Mouse (Mus musculus) liver, embryonic 14.5 days (tissue): ENCODE data around the gene Tnfrsf13b. TPM values are rescaled to one million over a fixed set of nuclear protein-coding genes. Genes with fewer than 3 reads are reported as not detected.
"Not testable (repeated sequence)": the region's sequence is repeated elsewhere in the genome, so short reads cannot be mapped to it uniquely, and the experiment has no call there.

Experiments
- ATAC-seq: fragments of 200-750 bp; cut with Nextera tagmentation; 2 replicates; pipeline ENCODE4 v1.8.0; 2017; ENCODE audit warnings: moderate number of reproducible peaks, mild to moderate bottlenecking, moderate library complexity; ENCODE audit not compliant: insufficient read depth
- DNase-seq, 3 experiments: peaks; one replicate each; pipeline ENCODE4 v3.0.0-alpha.2; 2012 to 2013; ENCODE audit warnings: low read depth in 3 of 3, low spot score in 3 of 3
- H3K27ac ChIP-seq: fragments of 300-500 bp; sonication (generic); 2 replicates; pipeline ENCODE4 v1.5.1; 2014; ENCODE audit warnings: moderate library complexity, mild to moderate bottlenecking, control low read depth, inconsistent platforms
- H3K27me3 ChIP-seq: fragments of 300-500 bp; sonication (generic); 2 replicates; pipeline ENCODE4 v1.6.1; 2014; ENCODE audit warnings: mild to moderate bottlenecking, low read length, moderate library complexity; ENCODE audit not compliant: control insufficient read depth, insufficient read depth
- H3K36me3 ChIP-seq: fragments of 300-500 bp; sonication (generic); replicated peaks from 2 replicates; pipeline ENCODE4 v1.6.1; 2014; ENCODE audit warnings: low read depth; ENCODE audit not compliant: control insufficient read depth, insufficient read depth
- H3K4me1 ChIP-seq, 2 experiments: fragments of 200-500 bp in 1 of 2; fragments of 300-500 bp in 1 of 2; sonication (generic) in 1 of 2; replicated peaks; 2 replicates each; pipeline ENCODE4 v1.6.1; 2012 to 2014; ENCODE audit warnings: antibody characterized with exemption in 1 of 2, inconsistent platforms in 1 of 2, low read length in 1 of 2; ENCODE audit not compliant: control insufficient read depth in 2 of 2, insufficient read depth in 2 of 2
- H3K4me2 ChIP-seq: fragments of 300-500 bp; sonication (generic); 2 replicates; pipeline ENCODE4 v1.6.1; 2014; ENCODE audit warnings: low read depth, mild to moderate bottlenecking, control low read depth, moderate library complexity
- H3K4me3 ChIP-seq, 2 experiments: fragments of 200-500 bp in 1 of 2; fragments of 300-500 bp in 1 of 2; sonication (generic) in 1 of 2; 2 replicates each; pipeline ENCODE4 v1.5.1; 2012 to 2014; ENCODE audit warnings: low read depth in 2 of 2, low read length in 2 of 2, mild to moderate bottlenecking in 2 of 2, control low read depth in 1 of 2, inconsistent platforms in 1 of 2, moderate library complexity in 1 of 2; ENCODE audit not compliant: insufficient read depth in 1 of 2
- H3K9ac ChIP-seq: fragments of 300-500 bp; sonication (generic); replicated peaks from 2 replicates; pipeline ENCODE4 v1.6.1; 2014; ENCODE audit warnings: mild to moderate bottlenecking, control low read depth, moderate library complexity
- H3K9me3 ChIP-seq: fragments of 300-500 bp; sonication (generic); 2 replicates; pipeline ENCODE4 v1.6.1; 2016; ENCODE audit warnings: low read length, mixed read lengths; ENCODE audit not compliant: control insufficient read depth
- CTCF ChIP-seq: IDR thresholded peaks from 2 replicates; pipeline ENCODE4 v1.5.1; 2016; ENCODE audit warnings: antibody characterized with exemption, low read depth, control low read depth
- EP300 ChIP-seq: IDR thresholded peaks from 2 replicates; pipeline ENCODE4 v1.6.1; 2016; ENCODE audit warnings: antibody characterized with exemption, low read depth
- WGBS: fragments of 180-500 bp; shearing (Covaris S2); extraction: QIAGEN DNeasy Blood & Tissue Kit; methylation state at CpG from one replicate; pipeline ENCODE4 v1.1.7; 2014; ENCODE audit not compliant: insufficient replicate concordance; 5-methylcytosine and 5-hydroxymethylcytosine counted together
- polyA plus RNA-seq, 2 experiments: library from polyadenylated mRNA; depleted of rRNA in 1 of 2; stranded (reverse) in 1 of 2; unstranded in 1 of 2; fragments of >200 nt; fragmentation: Nextera tagmentation in 1 of 2; extraction: Ambion mirVana in 1 of 2; gene quantifications; 2 replicates each; pipeline versions ENCODE4 v1.2.1 to v1.2.3; 2012 to 2014

The Tnfrsf13b gene
- polyA plus RNA-seq, 2 experiments, result 3.7 to 3.9 TPM

DNA sequence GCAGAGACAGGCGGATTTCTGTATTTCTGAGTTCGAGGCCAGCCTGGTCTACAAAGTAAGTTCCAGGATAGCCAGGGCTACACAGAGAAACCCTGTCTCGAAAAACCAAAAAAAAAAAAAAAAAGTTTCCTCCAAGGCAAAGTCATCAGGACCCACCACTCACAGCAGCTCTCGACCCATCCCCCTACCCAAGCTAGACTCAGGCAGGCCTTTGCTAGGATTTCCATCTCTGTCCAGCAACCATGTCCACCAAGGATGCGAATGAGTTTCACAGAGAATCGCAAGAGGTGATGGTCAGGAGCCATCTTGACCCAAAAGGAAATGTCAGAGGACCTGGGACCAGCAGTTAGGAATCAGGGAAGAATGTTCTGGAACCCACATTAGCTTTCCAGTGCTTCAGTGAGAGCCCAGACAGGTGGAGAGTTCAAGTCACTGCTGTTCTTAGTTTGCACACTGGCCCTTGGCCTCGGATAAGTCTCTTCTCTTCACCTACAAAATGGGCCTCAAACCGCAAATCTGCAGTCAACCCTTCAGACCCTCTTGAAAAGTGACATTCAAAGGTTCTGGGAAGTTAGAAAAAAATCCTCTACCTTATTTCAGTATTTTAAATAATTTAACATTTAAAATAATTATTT, 983 bp downstream of the Tnfrsf13b start:
- Histone ChIP-seq H3K4me3 (no peak overlapping the region), H3K4me2 (no peak overlapping the region), H3K9ac (no peak overlapping the region), H3K36me3 (no peaks in the 10 kb centered on the region), H3K27me3 (no peaks in the 10 kb centered on the region), H3K4me1 (no peaks in the 10 kb centered on the region), H3K27ac (no peak overlapping the region), H3K9me3 (no peaks in the 10 kb centered on the region)
- TF ChIP-seq CTCF (no peak), EP300 (no peak)
- no peak for ATAC-seq
- 63% methylated on average over 8 of the region's 8 CpGs for WGBS
- no peak for DNase-seq

DNA sequence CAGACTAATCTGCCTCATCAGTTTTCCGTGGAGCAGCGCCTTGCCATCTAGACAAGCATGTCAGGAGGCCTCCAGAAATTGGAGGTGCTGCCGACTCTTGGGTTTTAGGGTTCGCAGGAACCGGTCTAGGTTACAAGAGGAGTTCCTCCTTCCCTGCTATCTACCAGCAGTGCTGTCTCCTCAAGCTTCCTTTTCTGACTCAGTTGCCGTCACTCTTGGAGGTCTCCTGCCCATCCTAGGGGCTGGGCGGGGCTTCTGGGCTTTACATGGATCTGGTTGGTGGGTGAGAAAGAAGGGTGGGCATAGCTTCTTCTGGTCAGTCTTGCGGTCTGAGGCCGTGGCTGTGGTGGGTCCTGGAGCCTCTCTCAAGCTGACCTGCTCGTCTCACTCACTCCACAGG, 2.8 kb downstream of the Tnfrsf13b start:
- Histone ChIP-seq H3K9me3 (no peaks in the 10 kb centered on the region), H3K9ac (no peak overlapping the region), H3K4me1 (no peaks in the 10 kb centered on the region), H3K27me3 (no peaks in the 10 kb centered on the region), H3K27ac (no peak overlapping the region), H3K4me3 (no peak overlapping the region), H3K36me3 (no peaks in the 10 kb centered on the region), H3K4me2 (no peak overlapping the region)
- TF ChIP-seq EP300 (no peak), CTCF (no peak)
- DNase-seq, result no peak
- WGBS, result 20% methylated on average over 10 of the region's 10 CpGs
- ATAC-seq, result no peak

DNA sequence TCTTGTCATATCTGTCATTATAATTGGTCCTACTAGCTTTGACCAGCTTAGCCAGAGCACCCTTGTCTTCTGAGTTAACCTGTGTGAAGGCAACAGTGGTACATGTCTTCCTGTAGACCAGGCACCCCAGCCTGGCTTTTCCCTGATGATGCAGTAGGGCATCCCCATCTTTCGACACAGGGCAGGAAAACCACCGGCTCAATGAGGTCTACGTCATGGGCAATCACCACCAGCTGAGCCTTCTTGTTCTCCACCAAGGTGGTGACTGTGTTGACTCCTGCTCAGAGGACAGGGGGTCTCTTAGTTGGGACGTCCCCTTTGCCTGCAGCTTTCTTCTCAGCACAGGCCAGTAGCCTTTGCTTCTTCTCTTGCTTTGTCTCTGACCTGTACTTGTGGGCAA, 4.1 kb downstream of the Tnfrsf13b start:
- not testable (repeated sequence) for H3K27ac ChIP-seq, H3K9me3 ChIP-seq, H3K9ac ChIP-seq, H3K36me3 ChIP-seq, ATAC-seq, H3K4me3 ChIP-seq, H3K4me2 ChIP-seq, H3K4me1 ChIP-seq, H3K27me3 ChIP-seq, DNase-seq
- WGBS, result 59% methylated on average over 4 of the region's 4 CpGs

DNA sequence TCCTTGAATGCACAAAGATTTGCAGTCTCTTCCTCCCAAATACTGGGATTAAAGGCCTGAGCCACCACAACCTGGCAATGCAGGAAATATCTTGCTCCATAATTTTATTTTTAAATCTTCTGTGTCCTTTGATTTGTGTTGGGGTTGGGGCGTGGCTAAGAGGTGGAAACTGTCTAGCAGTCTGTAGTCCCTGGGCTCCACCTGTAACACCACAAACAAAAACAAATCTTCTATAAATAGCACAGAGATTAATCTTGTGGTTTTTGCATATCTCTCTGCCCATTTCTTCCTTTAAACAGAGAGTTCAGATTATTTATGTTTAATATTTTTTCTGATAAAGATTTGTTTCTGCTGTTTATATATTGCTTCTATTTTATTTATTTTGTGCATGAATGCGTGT, 6.4 kb downstream of the Tnfrsf13b start:
- TF ChIP-seq EP300 (no peak), CTCF (no peak)
- Histone ChIP-seq H3K4me3 (no peak overlapping the region), H3K27ac (no peak overlapping the region), H3K27me3 (no peaks in the 10 kb centered on the region), H3K9ac (no peak overlapping the region), H3K4me1 (no peaks in the 10 kb centered on the region), H3K9me3 (no peaks in the 10 kb centered on the region), H3K36me3 (no peaks in the 10 kb centered on the region), H3K4me2 (no peak overlapping the region)
- DNase-seq, result no peak
- no peak for ATAC-seq
- 51% methylated on average over 2 of the region's 2 CpGs for WGBS

DNA sequence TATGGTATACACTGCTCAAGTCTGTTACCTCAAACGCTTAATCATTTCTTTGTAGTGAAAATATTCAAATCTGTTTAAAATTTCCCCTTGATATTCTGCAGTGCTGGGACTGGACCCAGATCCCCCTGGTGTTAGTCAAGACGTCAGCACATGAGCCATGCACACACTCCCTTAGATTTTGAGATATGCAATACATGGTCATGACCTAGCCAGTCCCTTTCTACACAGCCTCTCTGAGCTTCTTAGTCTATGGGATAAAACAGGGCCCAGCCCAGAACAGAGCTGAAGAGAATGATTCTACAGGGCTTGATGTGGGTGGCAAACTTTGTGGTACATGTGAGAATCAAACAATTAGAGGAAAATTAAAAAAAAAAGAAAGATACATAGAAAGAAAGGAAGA, 15.1 kb downstream of the Tnfrsf13b start:
- no peaks in the 10 kb centered on the region for H3K9me3 ChIP-seq
- TF ChIP-seq EP300, result no peak
- TF ChIP-seq CTCF, result no peak
- no peak overlapping the region for H3K4me3 ChIP-seq
- H3K27ac ChIP-seq, result no peak overlapping the region
- H3K27me3 ChIP-seq, result no peaks in the 10 kb centered on the region
- no peak overlapping the region for H3K9ac ChIP-seq
- 38% methylated on average over 2 of the region's 2 CpGs for WGBS
- H3K4me2 ChIP-seq, result no peak overlapping the region
- H3K36me3 ChIP-seq, result no peaks in the 10 kb centered on the region
- ATAC-seq (no peak), DNase-seq (no peak)
- peaks cover 0 to 3% of the 10 kb centered on the region in 2 experiments; a peak in 2 of 4 replicates for H3K4me1 ChIP-seq
